Mouse (Mus musculus) T-cell, adult 2 months (primary cell): ENCODE results near the gene Itgbl1.

Experiments
- DNase-seq: peaks from one replicate; pipeline ENCODE4 v3.0.0; 2022; ENCODE audit warnings: low spot score

The Itgbl1 gene

DNA sequence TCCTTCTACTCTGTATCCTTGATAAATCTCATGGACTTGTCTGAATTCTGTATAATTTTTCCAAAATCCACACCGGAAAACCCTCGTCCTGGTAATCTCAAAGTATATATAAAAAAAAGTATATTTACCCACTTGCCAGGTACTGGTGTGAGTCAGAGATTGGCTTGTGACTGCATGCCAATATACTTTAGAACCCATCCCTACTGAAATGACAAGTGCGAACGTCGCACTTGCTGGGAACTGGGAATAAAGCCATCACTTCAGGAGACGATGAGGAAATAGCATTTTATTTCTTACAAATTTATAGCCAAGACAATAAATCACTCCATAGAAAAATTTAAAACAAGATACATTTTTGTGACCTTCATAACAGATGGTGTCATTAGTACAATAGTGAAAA lies 308.2 kb downstream of the Itgbl1 start:
- no peak for DNase-seq

DNA sequence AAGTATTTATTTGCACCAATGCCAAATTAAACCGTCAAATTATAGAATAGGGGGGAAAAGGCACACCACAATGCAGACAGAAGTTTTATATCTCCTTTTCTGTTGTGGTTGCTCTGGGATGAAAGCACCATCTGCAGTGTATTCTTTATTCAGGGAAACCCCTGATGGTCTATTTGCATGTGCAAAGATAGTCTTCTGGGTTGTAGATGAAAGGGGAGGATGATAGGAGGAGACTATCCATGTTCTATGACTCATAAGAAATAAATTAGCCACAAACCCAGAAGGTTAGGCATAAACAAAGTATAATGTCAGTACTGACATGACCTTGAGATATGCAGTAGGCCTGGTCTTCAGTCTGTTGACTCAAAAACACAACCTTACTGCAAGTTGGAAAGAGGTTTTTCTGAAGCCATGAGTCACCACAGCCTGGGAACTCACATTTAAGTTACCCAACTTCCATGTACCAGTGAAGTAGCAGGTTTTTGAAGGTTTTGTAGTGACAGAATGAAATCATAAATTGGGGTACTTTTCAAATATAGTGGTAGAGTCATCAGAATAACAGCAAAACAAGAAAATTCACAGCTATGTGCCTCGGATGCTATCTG lies 330.9 kb downstream of the Itgbl1 start:
- DNase-seq = no peak
